Mouse (Mus musculus) T-helper 2 cell (primary cell): Measurements from ENCODE around the gene Senp7.
"Not testable (repeated sequence)": the region's sequence is repeated elsewhere in the genome, so short reads cannot be mapped to it uniquely, and the experiment has no call there.

Experiments used
- in situ Hi-C: fragments of 300-600 bp; cut with MboI, MseI; formaldehyde crosslinking; loops from one replicate; pipeline ENCODE4 v1.15.1; 2025; ENCODE audit warnings: high pct_unique_total_duplicates

Gene Senp7

GRCm38 (mm10) chr16:56131666-56132065, 83.5 kb downstream of the Senp7 start:
- in situ Hi-C loops: no loop called here

GRCm38 (mm10) chr16:56134149-56134548, 86.0 kb downstream of the Senp7 start:
- in situ Hi-C loops: no loop called here

GRCm38 (mm10) chr16:56137672-56138071, 89.5 kb downstream of the Senp7 start:
- in situ Hi-C loops: not testable (repeated sequence)

GRCm38 (mm10) chr16:56139921-56140320, 91.8 kb downstream of the Senp7 start:
- in situ Hi-C loops: no loop called here

- in situ Hi-C loops: no loop called here
Measured at GRCm38 (mm10) chr16:56144876-56145555, 96.9 kb downstream of the Senp7 start.

- in situ Hi-C loops: no loop called here
Measured at GRCm38 (mm10) chr16:56147679-56148078, 99.5 kb downstream of the Senp7 start.

- in situ Hi-C loops: loop anchor here (25.0 kb wide), 1 partner anchor 549 kb away; the partner anchor contains the start of gene Tfg
Measured at GRCm38 (mm10) chr16:56163466-56163865, 115.3 kb downstream of the Senp7 start.

- in situ Hi-C loops: loop anchor here (25.0 kb wide), 1 partner anchor 542 kb away; the partner anchor contains the start of gene Tfg
Measured at GRCm38 (mm10) chr16:56170247-56170646, 122.1 kb downstream of the Senp7 start.

- in situ Hi-C loops: no loop called here
Measured at GRCm38 (mm10) chr16:56175867-56176581, 127.9 kb downstream of the Senp7 start.

GRCm38 (mm10) chr16:56186863-56187262, 138.7 kb downstream of the Senp7 start:
- in situ Hi-C loops: no loop called here

- in situ Hi-C loops: no loop called here
Measured at GRCm38 (mm10) chr16:56188198-56188597, 140.1 kb downstream of the Senp7 start.

GRCm38 (mm10) chr16:56204051-56204450, 155.9 kb downstream of the Senp7 start, which contains the start of gene Impg2:
Gene Impg2, plus strand, starts transcription at chr16:56204313.
- in situ Hi-C loops: no loop called here

GRCm38 (mm10) chr16:56212740-56213139, 164.6 kb downstream of the Senp7 start:
- in situ Hi-C loops: no loop called here

GRCm38 (mm10) chr16:56227686-56228085, 179.5 kb downstream of the Senp7 start:
- in situ Hi-C loops: no loop called here

- in situ Hi-C loops: no loop called here
Measured at GRCm38 (mm10) chr16:56229455-56229854, 181.3 kb downstream of the Senp7 start.

GRCm38 (mm10) chr16:56231300-56231699, 183.2 kb downstream of the Senp7 start:
- in situ Hi-C loops: no loop called here

- in situ Hi-C loops: no loop called here
Measured at GRCm38 (mm10) chr16:56232736-56233135, 184.6 kb downstream of the Senp7 start.
